Mouse (Mus musculus) MEL (cell line): ENCODE measurements around the gene Pcnx. TPM values are rescaled to one million over a fixed set of nuclear protein-coding genes. Genes with fewer than 3 reads are reported as not detected.

Experiments
- DNase-seq: peaks from one replicate; pipeline ENCODE4 v3.0.0; 2011; ENCODE audit warnings: low read depth, low spot score
- H3K27ac ChIP-seq: 2 replicates; pipeline ENCODE4 v1.5.1; 2012; ENCODE audit warnings: low read depth, mild to moderate bottlenecking, control low read depth, low read length, moderate library complexity; ENCODE audit not compliant: control insufficient read depth
- H3K27me3 ChIP-seq, 2 experiments: fragments of 150-350 bp in 1 of 2; sonication (generic) in 1 of 2; 2 replicates each; pipeline ENCODE4 v1.6.1; 2012; ENCODE audit warnings: low read length in 2 of 2, mild to moderate bottlenecking in 2 of 2, improper control_type of control experiment in 1 of 2, moderate library complexity in 1 of 2; ENCODE audit not compliant: insufficient read depth in 2 of 2, control insufficient read depth in 1 of 2
- H3K36me3 ChIP-seq, 2 experiments: 2 replicates each; pipeline ENCODE4 v1.6.1; 2012 to 2014; ENCODE audit warnings: low read length in 2 of 2, improper control_type of control experiment in 1 of 2, inconsistent platforms in 1 of 2, mild to moderate bottlenecking in 1 of 2; ENCODE audit not compliant: insufficient read depth in 2 of 2, control insufficient read depth in 1 of 2
- H3K4me1 ChIP-seq, 2 experiments: fragments of 150-350 bp in 1 of 2; sonication (generic) in 1 of 2; 2 replicates each; pipeline ENCODE4 v1.6.1; 2012; ENCODE audit warnings: low read length in 2 of 2, improper control_type of control experiment in 1 of 2, mild to moderate bottlenecking in 1 of 2; ENCODE audit not compliant: insufficient read depth in 2 of 2, control insufficient read depth in 1 of 2
- H3K4me3 ChIP-seq, 2 experiments: fragments of 150-350 bp in 1 of 2; sonication (generic) in 1 of 2; 2 replicates each; pipeline ENCODE4 v1.5.1; 2012; ENCODE audit warnings: low read depth in 2 of 2, low read length in 2 of 2, mild to moderate bottlenecking in 2 of 2, moderate library complexity in 2 of 2, control low read depth in 1 of 2, improper control_type of control experiment in 1 of 2; ENCODE audit not compliant: control insufficient read depth in 1 of 2, insufficient read depth in 1 of 2
- H3K79me2 ChIP-seq: 2 replicates; pipeline ENCODE4 v1.6.1; 2012; ENCODE audit warnings: mild to moderate bottlenecking, low read length, moderate library complexity; ENCODE audit not compliant: control insufficient read depth, poor library complexity, insufficient read depth
- H3K9ac ChIP-seq: 2 replicates; pipeline ENCODE4 v1.6.1; 2012; ENCODE audit warnings: low read depth, mild to moderate bottlenecking, control low read depth, low read length, moderate library complexity; ENCODE audit not compliant: control insufficient read depth, poor library complexity, severe bottlenecking
- H3K9me3 ChIP-seq: fragments of 150-350 bp; sonication (generic); replicated peaks from 2 replicates; pipeline ENCODE4 v1.6.1; 2012; ENCODE audit warnings: mild to moderate bottlenecking, low read length, improper control_type of control experiment, moderate library complexity; ENCODE audit not compliant: insufficient read depth
- BHLHE40 ChIP-seq: IDR thresholded peaks from 2 replicates; pipeline ENCODE4 v1.6.1; 2012; ENCODE audit warnings: low read depth, mild to moderate bottlenecking, inconsistent platforms, low read length, improper control_type of control experiment, borderline replicate concordance
- CHD1 ChIP-seq: IDR thresholded peaks from 2 replicates; pipeline ENCODE4 v1.6.1; 2012; ENCODE audit warnings: low read depth, mild to moderate bottlenecking, inconsistent platforms, low read length, improper control_type of control experiment
- CHD2 ChIP-seq: IDR thresholded peaks from 2 replicates; pipeline ENCODE4 v1.6.1; 2011; ENCODE audit warnings: low read length, improper control_type of control experiment
- E2F4 ChIP-seq: IDR thresholded peaks from 2 replicates; pipeline ENCODE4 v1.6.1; 2011; ENCODE audit warnings: low read depth, low read length, improper control_type of control experiment, borderline replicate concordance
- ELF1 ChIP-seq: IDR thresholded peaks from 2 replicates; pipeline ENCODE4 v1.6.1; 2014; ENCODE audit warnings: low read depth, mild to moderate bottlenecking, inconsistent platforms, low read length, improper control_type of control experiment, moderate library complexity
- HCFC1 ChIP-seq: IDR thresholded peaks from 2 replicates; pipeline ENCODE4 v1.6.1; 2012; ENCODE audit warnings: low read depth, mild to moderate bottlenecking, inconsistent platforms, low read length, improper control_type of control experiment, moderate library complexity
- KAT2A ChIP-seq: conservative IDR thresholded peaks from 2 replicates; pipeline ENCODE4 v1.6.1; 2012; ENCODE audit warnings: low read depth, low read length, improper control_type of control experiment, inconsistent platforms
- MAFK ChIP-seq: IDR thresholded peaks from 2 replicates; pipeline ENCODE4 v1.6.1; 2011; ENCODE audit warnings: low read depth, mild to moderate bottlenecking, low read length, improper control_type of control experiment, borderline replicate concordance
- MAX ChIP-seq: IDR thresholded peaks from 2 replicates; pipeline ENCODE4 v1.6.1; 2011; ENCODE audit warnings: low read length, improper control_type of control experiment
- MXI1 ChIP-seq: IDR thresholded peaks from 2 replicates; pipeline ENCODE4 v1.6.1; 2011; ENCODE audit warnings: mild to moderate bottlenecking, low read depth, low read length, improper control_type of control experiment
- MYB ChIP-seq: IDR thresholded peaks from 2 replicates; pipeline ENCODE4 v1.6.1; 2011; ENCODE audit warnings: mild to moderate bottlenecking, low read depth, low read length, improper control_type of control experiment
- NRF1 ChIP-seq: IDR thresholded peaks from 2 replicates; pipeline ENCODE4 v1.6.1; 2014; ENCODE audit warnings: low read depth, mild to moderate bottlenecking, inconsistent platforms, low read length, improper control_type of control experiment, moderate library complexity; ENCODE audit not compliant: poor library complexity, insufficient read depth, severe bottlenecking
- POLR2A ChIP-seq, 2 experiments: IDR thresholded peaks; 2 replicates each; pipeline ENCODE4 v1.6.1; 2011 to 2012; ENCODE audit warnings: low read length in 2 of 2, mild to moderate bottlenecking in 2 of 2, control low read depth in 1 of 2, improper control_type of control experiment in 1 of 2, low read depth in 1 of 2, moderate library complexity in 1 of 2; ENCODE audit not compliant: control insufficient read depth in 1 of 2, insufficient read depth in 1 of 2, poor library complexity in 1 of 2
- POLR2AphosphoS2 ChIP-seq: IDR thresholded peaks from 2 replicates; pipeline ENCODE4 v1.6.1; 2011; ENCODE audit warnings: low read length, improper control_type of control experiment
- RAD21 ChIP-seq: IDR thresholded peaks from 2 replicates; pipeline ENCODE4 v1.6.1; 2011; ENCODE audit warnings: mild to moderate bottlenecking, low read depth, low read length, improper control_type of control experiment
- RCOR1 ChIP-seq: IDR thresholded peaks from 2 replicates; pipeline ENCODE4 v1.6.1; 2012; ENCODE audit warnings: low read depth, mild to moderate bottlenecking, inconsistent platforms, low read length, improper control_type of control experiment
- SIN3A ChIP-seq: IDR thresholded peaks from 2 replicates; pipeline ENCODE4 v1.6.1; 2012; ENCODE audit warnings: low read length, improper control_type of control experiment, inconsistent platforms
- TAL1 ChIP-seq: IDR thresholded peaks from 2 replicates; pipeline ENCODE4 v1.6.1; 2012; ENCODE audit warnings: mild to moderate bottlenecking, inconsistent platforms, low read length, moderate library complexity, mixed read lengths
- TBP ChIP-seq: IDR thresholded peaks from 2 replicates; pipeline ENCODE4 v1.8.0; 2011; ENCODE audit warnings: low read depth, low read length, improper control_type of control experiment
- TCF12 ChIP-seq: IDR thresholded peaks from 2 replicates; pipeline ENCODE4 v1.6.1; 2014; ENCODE audit warnings: low read depth, mild to moderate bottlenecking, inconsistent platforms, low read length, improper control_type of control experiment, moderate library complexity
- USF1 ChIP-seq: IDR thresholded peaks from 2 replicates; pipeline ENCODE4 v1.6.1; 2014; ENCODE audit warnings: low read depth, mild to moderate bottlenecking, inconsistent platforms, low read length, improper control_type of control experiment, moderate library complexity
- ZKSCAN1 ChIP-seq: IDR thresholded peaks from 2 replicates; pipeline ENCODE4 v1.6.1; 2012; ENCODE audit warnings: low read depth, mild to moderate bottlenecking, inconsistent platforms, low read length, improper control_type of control experiment, moderate library complexity
- ZMIZ1 ChIP-seq: IDR thresholded peaks from 2 replicates; pipeline ENCODE4 v1.6.1; 2012; ENCODE audit warnings: low read depth, mild to moderate bottlenecking, inconsistent platforms, low read length, improper control_type of control experiment, moderate library complexity
- ZNF384 ChIP-seq: IDR thresholded peaks from 2 replicates; pipeline ENCODE4 v1.6.1; 2012; ENCODE audit warnings: low read depth, mild to moderate bottlenecking, inconsistent platforms, low read length, improper control_type of control experiment
- polyA plus RNA-seq, 2 experiments: library from polyadenylated mRNA; stranded (reverse) in 1 of 2; unstranded in 1 of 2; fragments of >175 nt in 1 of 2; fragments of >200 nt in 1 of 2; gene quantifications; 2 replicates each; pipeline versions ENCODE4 v1.2.1 to v1.2.4; 2012; ENCODE audit warnings: low replicate concordance in 2 of 2, low read depth in 1 of 2; ENCODE audit not compliant: insufficient read length in 2 of 2, insufficient read depth in 1 of 2, missing spikeins in 1 of 2
- total RNA-seq: library from RNA; depleted of rRNA; stranded (reverse); fragments of 300-350 nt; gene quantifications from 2 replicates; pipeline ENCODE4 v1.2.3, GENCODE M21; 2012

Gene Pcnx
- total and polyA plus RNA-seq, 3 experiments: 8.9 to 140 (median 20.6) TPM

GRCm38 (mm10) chr12:81950016-81950415 lies 90.2 kb downstream of the Pcnx start:
- Histone ChIP-seq H3K9me3 (no peaks in the 10 kb centered on the region), H3K36me3 (peaks cover 0 to 2% of the 10 kb centered on the region in 2 experiments; a peak in 1 of 4 replicates), H3K4me1 (no peaks in the 10 kb centered on the region)
- DNase-seq: no peak
- TF ChIP-seq TBP: no peak
- no peak for TF ChIP-seq CHD1
- TF ChIP-seq ZKSCAN1: no peak
- no peak for TF ChIP-seq SIN3A
- TF ChIP-seq MYB: no peak
- TF ChIP-seq BHLHE40: no peak
- TF ChIP-seq, all 39 proteins: peak for 0
- H3K4me3 ChIP-seq: no peak overlapping the region
- H3K27me3 ChIP-seq: no peaks in the 10 kb centered on the region
- no peak overlapping the region for H3K9ac ChIP-seq
- H3K79me2 ChIP-seq: no peaks in the 10 kb centered on the region
- H3K27ac ChIP-seq: no peak overlapping the region

GRCm38 (mm10) chr12:81958351-81958750 lies 98.5 kb downstream of the Pcnx start:
- Histone ChIP-seq H3K79me2 (no peaks in the 10 kb centered on the region), H3K36me3 (no peaks in the 10 kb centered on the region), H3K4me1 (no peaks in the 10 kb centered on the region), H3K9me3 (no peaks in the 10 kb centered on the region), H3K27ac (no peak overlapping the region), H3K27me3 (no peaks in the 10 kb centered on the region), H3K9ac (no peak overlapping the region), H3K4me3 (no peak overlapping the region)
- no peak for DNase-seq
- TF ChIP-seq ELF1 (no peak), TBP (no peak), MAX (no peak), POLR2AphosphoS2 (no peak), TCF12 (no peak), ZNF384 (no peak), KAT2A (no peak), RAD21 (no peak), HCFC1 (no peak), POLR2A (IDR thresholded peaks at IDR 0.05; ENCODE audit: control insufficient read depth in 1 of 2, insufficient read depth in 1 of 2, low read depth in 1 of 2, low read length in 2 of 2, poor library complexity in 1 of 2) (no peak), ZMIZ1 (no peak), RCOR1 (no peak), E2F4 (no peak), NRF1 (no peak), MXI1 (no peak), CHD2 (no peak), SIN3A (no peak), TAL1 (no peak), USF1 (no peak), MAFK (no peak)
